Mouse (Mus musculus) ovary, postnatal 10 days (tissue): ENCODE data around the gene Coch.
"Not testable (repeated sequence)": the region's sequence is repeated elsewhere in the genome, so short reads cannot be mapped to it uniquely, and the experiment has no call there.

Experiments used
- DNase-seq: peaks from one replicate; pipeline ENCODE4 v3.0.0; 2022; ENCODE audit warnings: low spot score

Coch gene

DNA sequence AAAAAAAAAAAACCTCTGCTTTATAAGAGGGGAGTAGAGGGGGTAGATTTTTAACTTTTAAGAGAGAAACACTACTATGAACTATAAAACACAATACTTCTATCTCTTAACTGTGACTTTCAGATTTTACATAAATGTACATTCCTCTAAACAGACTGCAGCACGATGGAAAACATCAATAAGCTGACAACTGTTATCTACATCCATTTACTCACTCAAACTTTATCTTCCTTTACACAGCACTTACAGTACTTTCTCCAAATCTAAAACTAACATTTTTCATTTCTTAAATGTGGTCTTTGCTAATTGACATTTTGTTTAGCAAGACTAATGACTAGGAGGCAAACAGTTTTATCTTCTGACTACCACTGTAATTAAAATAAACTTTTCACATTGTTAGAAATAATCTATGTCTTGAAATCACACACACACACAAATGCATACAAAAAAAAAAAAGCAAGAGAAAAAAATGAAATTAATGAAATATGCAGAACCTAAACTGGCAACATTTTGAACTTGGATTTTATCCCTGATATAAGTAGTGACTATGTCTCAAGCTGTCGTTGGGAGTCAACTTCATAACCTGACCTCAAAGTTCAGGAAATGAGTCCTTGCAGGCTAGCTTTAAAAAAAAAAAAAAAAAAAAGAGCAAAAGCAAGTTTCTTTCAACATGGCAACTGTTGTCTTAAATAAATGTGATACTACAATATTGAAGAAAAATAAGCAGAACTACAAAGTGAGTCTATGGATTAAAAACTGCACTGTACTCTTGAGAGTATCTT, 43.7 kb downstream of the Coch start:
- no peak for DNase-seq

DNA sequence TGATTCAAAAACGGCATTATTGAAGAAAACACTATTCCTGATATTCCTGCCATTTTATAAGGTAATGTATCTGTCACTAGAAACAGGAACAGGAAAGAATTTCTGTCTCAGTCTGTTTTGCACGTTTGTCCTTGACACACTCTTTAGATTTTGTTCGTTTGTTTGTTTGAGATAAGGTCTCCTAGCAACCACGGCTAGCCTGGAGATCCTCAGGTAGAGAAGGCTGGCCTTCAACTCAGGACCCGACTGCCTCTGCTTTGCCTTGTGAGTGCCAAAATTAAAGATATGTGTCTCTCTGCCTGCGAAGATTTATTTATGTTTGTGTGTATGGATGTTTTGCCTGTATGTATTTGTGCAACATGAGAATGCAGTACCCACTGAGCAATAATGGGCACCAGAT, 48.7 kb downstream of the Coch start:
- no peak for DNase-seq

- not testable (repeated sequence) for DNase-seq
Measured at GRCm38 (mm10) chr12:51649401-51649800, 56.3 kb downstream of the Coch start.
